Mouse (Mus musculus) heart, postnatal 14 days (tissue): ENCODE data around the gene Gna11. TPM values are rescaled to one million over a fixed set of nuclear protein-coding genes. Genes with fewer than 3 reads are reported as not detected.

Source experiments
- DNase-seq, 2 experiments: peaks; one replicate each; pipeline ENCODE4 v3.0.0; 2021 to 2022
- intact Hi-C: fragments of 180-260 bp; cut with DNase I; formaldehyde crosslinking; loops from one replicate; pipeline ENCODE4 v1.15.1; 2025
- total RNA-seq, 2 experiments: library from RNA; stranded (reverse); gene quantifications; 2 replicates each; pipeline ENCODE4 v1.2.3; 2021

Gene Gna11
- total RNA-seq, 2 experiments from 2014 or later = 50.6 to 51.6 TPM

DNA sequence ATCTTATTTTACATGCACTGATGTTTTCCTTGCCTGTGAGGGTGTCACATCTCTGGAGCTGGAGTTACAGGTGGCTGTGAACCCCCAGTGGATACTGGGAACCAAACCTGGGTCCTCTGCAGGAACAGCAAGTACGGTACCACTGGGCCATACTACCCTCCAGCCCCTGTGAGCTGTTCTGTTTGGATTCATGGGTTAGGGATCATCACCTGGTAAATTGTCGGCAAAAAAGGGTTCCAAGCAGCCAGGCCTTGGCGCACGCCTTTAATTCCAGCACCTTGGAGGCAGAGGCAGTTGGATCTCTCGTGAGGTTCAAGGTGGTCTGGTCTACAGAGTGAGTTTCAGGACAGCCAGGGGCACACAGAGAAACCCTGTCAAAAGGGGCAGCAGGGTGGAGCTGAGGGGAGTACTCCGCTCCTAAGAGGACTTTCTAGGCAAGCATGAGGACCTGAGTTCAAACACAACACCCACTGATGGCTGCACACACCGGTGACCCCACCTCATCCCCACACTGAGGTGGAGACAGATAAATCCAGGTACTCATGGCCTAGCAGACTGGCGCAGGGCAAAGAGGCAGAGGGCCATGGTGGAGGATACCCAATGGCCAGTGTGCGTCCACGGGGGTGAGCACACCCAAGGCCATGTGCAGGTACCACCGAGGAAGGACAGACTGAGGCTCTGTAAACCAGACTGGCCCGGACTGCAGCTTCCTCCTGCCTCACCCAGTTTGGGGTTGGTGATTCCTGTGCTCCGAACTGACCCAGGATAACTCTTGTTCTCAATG lies 2.0 kb upstream of the Gna11 start:
- DNase-seq = no peak
- intact Hi-C loops = loop anchor here (10.0 kb wide), 1 partner anchor 162 kb away; the partner anchor contains the start of genes Dohh, Gm48551 and Gm48552

DNA sequence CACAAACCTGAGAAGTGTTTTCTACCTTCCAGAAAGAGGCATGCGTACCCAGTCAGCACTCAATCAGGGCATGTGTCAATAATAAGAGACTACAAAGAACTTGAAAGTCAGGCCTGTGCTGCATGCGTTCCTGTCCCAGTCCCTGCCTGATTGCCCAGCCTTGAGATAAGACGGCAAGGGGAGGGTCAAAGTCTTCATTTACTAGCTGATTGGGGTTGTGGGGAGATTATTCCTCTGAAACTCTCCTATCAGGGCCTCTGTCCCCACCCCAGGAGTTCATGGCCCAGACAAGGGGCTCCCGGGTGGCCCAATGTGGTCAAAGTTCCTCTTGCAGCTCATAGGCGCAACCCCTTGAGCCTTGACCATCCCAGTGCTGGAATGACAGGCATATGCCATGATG lies 1.3 kb upstream of the Gna11 start:
- DNase-seq = no peak
- intact Hi-C loops = loop anchor here (10.0 kb wide), 1 partner anchor 162 kb away; the partner anchor contains the start of genes Dohh, Gm48551 and Gm48552

DNA sequence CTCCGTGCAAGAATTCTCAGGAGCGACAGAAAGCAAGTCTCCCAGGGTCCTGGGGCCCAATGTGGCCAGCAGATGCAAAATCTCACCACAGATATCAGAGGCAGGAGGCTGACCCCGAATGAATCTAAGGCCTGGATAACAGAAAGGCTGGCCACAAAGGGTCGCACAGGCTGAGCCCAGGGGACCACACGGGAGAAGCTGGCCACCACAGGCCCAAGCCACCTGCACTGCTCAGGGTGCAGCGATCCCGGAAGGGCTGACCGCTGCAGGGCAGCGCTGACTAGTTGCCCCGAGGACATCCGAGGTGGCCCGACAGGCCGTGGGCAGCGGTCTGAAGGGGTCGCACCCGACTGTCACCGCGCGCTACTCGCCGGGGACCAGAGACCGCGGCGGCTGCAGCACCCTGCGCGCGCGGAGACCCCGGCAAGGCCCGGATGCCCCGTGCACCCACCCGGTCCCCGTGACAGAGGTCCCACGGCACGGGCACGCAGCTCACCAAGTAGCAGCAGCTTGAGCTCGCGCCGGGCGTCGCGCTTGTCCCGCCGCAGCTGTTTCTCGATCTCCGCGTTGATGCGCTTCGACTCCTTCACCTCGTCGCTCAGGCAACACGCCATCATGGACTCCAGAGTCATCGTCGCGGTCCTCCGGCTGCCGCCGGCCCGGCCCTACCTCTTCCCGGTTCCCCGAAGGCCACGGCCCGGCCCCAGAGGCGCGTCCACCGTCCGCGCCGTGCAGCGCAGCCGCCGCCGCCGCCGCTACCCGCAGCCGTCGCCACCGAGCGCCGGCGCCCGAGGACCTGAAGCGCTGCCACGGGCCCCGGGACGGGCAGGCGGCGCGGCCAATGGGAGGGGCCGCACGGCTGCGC lies 462 bp downstream of the Gna11 start:
- intact Hi-C loops = loop anchor here (10.0 kb wide), 1 partner anchor 160 kb away; the partner anchor contains the start of genes Dohh, Gm48551 and Gm48552
- DNase-seq = no peak

DNA sequence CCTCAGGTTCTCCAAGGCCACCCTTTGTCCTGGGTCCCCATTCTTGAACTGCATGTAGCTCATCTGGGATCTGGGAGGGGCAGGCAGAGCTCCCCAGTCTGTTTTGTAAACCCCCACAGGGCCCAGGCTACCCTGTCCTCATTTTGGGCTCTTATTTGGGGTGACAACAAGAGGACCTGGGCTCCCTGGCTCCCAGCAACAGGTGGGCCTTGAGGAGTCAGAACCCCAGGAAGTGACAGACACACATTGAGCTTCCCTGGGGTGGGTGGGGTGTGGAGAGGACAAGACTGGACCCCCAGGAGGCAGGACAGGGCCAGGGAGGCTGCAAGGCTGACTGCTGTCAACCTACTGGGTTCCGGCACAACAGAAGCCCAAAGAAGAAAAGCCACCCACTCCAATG lies 1.4 kb downstream of the Gna11 start:
- intact Hi-C loops = loop anchor here (10.0 kb wide), 1 partner anchor 159 kb away; the partner anchor contains the start of genes Dohh, Gm48551 and Gm48552
- DNase-seq = no peak

DNA sequence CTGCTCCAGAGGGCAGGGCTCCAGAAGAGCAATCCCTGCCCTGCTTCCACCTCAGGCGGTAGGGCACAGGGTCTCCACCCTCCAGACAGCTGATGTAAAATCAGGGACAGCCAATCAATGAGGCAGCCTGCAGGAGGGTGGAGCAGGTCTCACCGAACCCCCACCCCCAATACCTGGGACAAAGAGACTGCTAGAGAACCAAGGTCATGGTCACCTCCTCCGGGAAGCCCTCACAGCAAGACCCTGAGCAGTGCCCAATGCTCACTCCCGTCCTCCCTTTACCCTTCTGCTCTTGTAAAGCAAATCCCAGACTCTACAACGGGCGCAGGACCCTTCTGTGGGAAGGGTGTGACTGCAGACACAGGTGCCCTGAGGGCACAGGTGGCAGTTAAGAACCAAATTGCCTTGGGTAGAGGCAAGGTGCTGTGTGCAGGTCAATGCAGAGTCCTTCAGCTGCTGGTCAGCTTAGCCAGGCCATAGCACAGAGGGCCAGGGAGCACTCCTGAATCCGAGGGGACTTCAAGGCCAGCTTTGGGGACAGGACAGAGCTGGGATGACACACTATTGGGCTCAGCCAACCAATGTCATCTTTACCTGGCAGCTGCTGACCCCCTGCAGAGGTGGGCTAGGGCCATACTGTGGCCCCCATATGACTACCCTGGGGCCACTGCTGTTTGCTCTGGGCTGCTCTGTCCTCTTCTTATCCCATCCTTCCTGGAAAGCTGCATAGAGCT lies 2.1 kb downstream of the Gna11 start:
- DNase-seq = no peak
- intact Hi-C loops = loop anchor here (10.0 kb wide), 1 partner anchor 158 kb away; the partner anchor contains the start of genes Dohh, Gm48551 and Gm48552

DNA sequence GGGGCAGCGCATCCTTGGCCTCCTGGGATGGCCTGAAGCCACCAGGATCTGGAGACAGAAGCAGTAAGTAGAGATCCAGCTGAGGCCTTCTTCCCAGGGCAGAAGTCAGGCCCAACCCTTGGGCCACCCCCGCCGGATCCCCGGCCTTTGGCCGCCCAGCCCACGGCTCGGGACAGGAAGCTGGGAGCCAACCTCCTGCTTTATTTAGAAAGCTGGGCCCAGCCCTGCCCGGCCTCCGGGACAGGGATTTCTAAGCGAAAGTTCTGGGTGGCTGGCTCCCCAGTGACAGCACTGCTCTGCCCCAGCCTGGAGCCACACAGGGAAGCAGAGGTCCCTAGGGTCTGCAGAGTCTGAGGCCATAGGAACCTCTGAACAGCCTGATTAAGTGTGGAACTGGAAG lies 3.2 kb downstream of the Gna11 start:
- intact Hi-C loops = loop anchor here (10.0 kb wide), 1 partner anchor 157 kb away; the partner anchor contains the start of genes Dohh, Gm48551 and Gm48552
- peak; percentile 75 to 80 for DNase-seq

DNA sequence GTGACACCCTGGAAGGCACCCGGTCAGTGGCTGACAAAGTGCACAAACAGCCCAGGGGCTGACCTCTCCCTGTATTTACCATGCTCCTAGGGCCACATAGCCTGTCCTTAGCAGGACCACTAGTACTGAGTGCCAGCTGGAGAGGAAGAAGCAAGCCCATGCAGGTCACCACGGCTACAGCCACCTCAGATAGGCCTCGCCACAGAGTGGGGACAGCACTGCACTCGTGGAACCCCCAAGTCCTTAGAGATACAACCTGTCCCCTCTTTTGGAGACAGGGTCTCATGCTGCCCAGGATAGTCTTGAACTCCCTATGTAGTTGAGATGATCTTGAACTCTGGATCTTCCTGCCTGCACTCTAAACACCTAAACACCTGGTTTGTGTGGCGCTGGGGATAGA lies 3.6 kb downstream of the Gna11 start:
- intact Hi-C loops = loop anchor here (10.0 kb wide), 1 partner anchor 157 kb away; the partner anchor contains the start of genes Dohh, Gm48551 and Gm48552
- DNase-seq = no peak

DNA sequence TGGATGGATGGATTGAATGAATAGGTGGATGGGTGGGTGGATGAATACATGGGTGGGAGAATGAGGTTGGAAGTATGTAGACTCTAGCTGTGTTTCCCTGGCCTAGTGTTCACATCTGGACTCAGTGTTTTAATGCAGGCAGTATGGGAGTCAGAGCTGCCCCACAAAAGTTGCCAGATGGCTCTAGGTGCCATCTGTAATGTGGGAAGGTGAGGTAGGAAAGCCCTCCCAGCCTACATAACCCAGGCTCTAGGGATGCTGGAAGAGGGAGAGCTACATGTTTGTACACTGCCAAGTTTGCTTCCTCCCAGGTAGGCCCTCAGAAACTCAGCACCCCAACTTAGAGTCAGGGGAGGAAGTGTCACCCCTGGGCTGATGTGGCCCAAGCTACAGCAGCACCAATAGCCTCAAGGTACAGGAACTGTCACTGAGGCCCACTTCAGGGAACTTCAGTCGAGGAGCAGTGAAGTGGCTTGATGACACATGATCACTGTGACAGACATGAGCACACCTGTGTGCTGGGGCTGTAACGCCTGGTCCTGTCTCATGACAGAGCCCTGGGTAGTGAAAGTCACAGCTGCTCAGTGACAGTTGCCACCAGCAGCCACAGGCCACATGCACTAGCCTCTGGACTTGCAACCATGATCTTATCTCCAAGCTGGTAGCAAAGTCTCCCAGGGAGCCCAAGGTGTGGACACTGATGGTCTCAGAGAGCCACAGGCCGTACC lies 6.5 kb downstream of the Gna11 start:
- intact Hi-C loops = no loop called here
- DNase-seq = no peak

DNA sequence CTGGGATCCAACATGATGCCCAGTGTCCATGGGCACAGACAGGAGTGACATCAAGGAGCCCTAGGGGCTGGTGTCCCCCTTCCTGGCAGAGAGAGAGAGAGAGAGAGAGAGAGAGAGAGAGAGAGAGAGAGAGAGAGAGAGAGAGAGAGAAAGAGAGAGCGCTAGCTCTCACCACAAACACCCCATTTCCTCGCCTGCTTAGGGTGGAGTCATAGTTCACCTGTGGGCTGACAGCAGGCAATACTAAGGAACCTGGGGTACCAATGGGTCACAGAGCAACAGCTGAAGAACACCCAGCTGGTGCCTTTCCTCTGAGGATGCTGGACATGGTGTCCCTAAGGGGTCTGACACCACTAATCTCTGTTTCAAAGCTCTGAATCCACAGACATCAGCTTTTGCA lies 7.6 kb downstream of the Gna11 start:
- no peak for DNase-seq
- intact Hi-C loops = no loop called here

DNA sequence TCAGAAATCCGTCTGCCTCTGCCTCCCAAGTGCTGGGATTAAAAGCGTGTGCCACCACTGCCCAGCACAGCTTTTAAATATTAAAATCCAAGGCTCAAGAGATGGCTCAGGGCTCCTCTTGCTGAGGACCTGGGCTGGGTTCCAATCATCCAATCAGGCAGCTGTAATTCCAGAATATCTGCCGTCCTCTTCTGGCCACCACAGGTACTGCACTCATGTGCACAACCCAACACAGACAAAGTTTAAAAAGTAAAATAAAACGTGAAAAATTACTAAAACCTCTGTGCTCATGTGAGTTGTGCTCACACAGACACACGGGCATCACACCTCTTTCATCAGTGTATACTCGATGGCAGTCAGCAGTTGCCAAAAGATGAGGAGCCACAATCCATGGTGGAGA lies 8.3 kb downstream of the Gna11 start:
- DNase-seq = peak in 1 of 2 experiments; percentile 40
- intact Hi-C loops = no loop called here

DNA sequence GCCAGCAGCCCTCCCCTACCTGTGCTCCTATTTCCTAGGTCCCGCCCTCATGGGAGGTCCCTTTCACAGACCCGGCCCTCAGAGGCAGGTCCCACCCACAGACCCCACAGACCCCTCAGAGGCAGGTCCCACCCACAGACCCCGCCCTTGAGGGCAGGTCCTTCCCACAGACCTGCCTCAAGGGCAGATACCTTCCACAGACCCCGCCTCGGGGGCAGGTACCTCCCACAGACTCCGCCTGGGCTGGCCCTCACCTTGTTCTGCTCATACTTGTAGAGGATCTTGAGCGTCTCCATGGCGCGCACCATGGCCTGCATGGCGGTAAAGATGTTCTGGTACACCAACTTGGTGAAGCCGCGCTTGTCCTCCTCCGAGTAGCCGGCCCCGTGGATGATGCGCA lies 10.2 kb downstream of the Gna11 start:
- intact Hi-C loops = no loop called here
- DNase-seq = no peak

DNA sequence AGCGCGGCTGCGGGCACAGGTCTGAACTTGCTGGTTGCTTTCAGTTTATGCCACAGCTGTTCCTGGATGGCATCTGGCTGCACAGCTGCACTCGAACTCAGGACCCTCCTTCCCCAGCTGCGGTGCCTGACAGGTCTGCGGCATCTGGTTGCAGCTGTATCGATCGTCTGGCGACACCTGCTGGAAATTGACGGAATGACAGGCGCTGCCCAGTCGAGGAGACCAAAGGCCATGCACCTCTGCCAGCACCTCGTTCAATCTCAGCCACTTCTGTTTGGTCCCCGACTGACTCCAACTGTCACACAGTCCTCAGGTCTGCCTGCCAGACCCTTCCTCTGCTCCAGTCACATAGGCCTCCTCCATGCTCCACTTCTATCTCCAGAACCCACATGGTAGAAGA lies 18.2 kb downstream of the Gna11 start:
- intact Hi-C loops = loop anchor here (1.0 kb wide), 1 partner anchor 24 kb away; no protein-coding TSS in a partner anchor

DNA sequence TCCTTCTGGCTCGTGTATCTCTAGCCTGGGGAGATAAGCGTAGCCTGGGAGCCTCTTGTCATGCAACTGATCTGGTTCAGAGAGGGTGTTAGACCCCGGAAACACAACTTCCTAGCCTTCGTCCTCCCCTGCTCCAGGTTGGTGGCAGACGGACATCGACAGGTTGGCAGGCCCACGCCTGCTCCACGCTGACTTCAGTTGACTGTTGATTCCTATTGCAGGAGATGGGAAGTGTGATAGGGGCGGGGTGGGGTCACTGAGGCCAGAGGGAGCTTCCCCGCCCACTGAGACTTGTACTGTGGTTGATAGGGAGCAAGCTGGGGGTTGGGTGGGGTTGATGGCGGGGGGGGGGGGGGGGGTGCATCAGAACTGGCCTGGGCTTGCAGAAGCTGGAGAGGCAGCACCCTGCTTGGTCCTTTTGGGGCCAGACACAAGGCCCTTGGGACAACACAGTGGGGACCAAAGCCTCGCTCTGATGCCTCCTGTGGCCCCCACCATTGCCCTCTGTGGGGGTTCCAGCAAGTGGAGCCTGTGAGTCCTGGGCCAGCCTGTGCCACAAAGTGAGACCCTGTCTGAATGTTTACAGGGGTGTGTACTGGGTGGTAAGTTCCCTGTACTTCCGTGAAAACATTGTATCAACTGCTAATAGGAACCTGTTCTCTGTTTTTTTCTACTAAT lies 19.8 kb downstream of the Gna11 start:
- no peak for DNase-seq
- intact Hi-C loops = no loop called here

More for the DNA sequence above, 18.2 kb downstream of the Gna11 start:
- DNase-seq = peak; percentile 85 to 93

DNA sequence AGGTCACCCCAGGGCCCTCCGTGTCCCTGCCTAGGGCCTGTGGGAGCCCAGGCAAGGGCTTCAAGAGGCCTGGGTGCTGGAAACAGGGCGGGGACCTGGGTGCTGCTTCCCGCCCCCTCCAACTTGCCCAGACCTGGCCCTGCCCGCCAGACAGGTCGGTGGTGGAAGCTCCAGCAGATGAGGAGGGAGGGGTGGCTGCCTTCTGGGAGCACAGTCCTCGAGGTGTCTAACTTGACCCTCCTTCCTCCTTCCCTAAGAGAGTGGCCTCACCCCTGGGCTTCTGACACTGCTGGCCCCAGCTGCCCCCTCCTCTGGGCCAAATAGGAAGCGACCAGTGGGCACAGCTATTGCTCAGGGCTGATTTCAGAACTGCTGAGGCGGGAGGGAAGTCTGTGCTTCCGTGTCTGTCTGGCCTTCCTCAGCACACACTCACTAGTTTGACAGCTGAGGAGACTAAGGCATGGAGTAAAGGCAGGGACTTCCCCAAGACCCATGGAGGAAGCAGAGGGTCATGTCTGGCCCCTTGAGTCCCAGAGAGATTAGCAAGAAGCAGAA lies 20.9 kb downstream of the Gna11 start, which contains the start of gene Gna15:
Gene Gna15, minus strand, starts transcription at position 175 of the 555 bp plus-strand sequence.
- DNase-seq = no peak
- intact Hi-C loops = no loop called here

DNA sequence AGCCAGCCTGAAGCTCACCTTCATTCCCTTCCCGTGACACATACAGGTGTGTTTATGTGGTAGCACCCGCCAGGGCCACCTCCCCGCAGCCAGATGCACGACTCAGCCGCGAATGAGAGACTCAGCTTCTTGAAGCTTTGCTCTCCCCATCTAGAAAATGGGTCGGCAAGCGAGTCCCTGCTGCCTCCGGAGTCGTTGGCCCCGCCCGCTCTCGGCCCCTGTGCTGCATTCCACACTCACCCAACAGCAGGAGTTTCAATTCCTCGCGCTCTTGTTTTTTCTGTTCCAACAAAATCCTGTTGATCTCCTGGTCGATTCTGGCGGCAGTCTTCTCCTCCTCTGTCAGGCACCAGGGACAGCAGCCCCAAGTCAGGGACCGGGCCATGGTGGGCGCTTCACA lies 21.4 kb downstream of the Gna11 start:
- intact Hi-C loops = no loop called here
- no peak for DNase-seq

DNA sequence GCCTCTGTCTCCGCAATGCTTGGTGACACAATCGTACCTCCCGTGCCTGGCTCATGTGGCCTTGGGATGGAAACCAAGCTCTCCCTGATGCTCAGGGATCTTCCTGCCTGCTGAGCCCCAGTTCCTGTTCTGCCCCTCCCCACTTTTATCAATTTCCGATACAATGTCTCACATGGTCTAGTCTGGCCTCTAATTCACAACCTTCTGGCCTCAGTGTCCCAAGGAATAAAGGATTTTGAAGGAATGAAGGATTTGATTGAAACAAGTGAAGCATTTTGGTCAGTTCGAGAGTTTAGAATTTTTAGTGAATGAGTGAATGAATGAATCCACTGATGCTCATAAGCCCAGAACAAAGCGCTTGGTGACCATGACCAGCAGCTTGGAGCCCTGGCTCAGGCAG lies 21.8 kb downstream of the Gna11 start:
- no peak for DNase-seq
- intact Hi-C loops = no loop called here

DNA sequence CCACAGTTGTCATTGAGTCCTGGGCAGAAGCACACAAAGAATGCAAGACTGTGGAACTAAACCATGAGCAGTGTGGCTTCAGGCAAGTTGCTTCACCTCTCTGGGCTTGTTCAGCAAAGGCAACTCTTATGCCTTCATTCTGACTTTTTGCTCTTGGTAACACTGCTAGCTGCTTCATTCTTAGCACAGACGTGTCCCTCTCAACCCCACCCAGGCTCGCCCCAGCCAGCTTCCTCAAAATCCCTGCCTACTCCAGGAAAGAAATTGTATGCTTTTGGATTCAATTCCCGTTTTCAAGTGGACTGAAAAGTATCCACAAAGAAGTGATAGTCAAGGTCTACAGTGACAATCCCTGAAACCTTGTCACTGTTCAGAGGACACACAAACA lies 25.0 kb downstream of the Gna11 start:
- no peak for DNase-seq
- intact Hi-C loops = no loop called here

DNA sequence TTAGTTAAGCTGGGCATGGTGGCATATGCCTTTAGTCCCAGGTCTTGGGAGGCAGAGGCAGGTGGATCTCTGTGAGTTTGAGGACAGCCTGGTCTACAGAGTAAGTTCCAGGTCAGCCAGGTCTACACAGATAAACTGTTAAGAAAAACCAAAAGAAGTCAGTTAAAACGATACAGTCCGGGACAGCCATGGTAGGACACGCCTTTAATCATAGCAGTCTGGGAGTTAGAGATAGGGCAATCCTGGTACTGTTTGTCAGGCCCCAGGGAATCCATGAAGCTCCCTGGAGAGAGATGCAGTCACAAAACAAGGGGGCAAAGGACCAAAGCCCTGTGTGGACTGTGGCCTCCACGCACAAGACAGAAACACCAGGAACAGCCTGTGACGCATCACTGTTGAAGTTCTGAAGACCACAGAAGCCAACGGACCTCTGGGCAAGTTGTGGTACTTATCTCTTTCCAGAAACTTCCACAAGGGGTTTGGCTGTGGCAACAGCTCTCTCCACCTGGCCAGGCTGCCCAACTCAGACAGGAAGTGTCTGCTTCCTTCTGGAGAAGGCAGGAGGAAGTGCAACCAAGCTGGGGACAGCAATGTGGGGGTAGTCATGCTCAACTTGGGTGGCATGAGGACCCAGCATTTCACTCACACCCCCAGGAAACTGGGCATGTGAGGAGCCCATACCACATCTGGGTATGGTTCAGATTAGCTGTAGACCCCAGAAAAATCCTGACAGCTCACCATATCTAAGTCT lies 25.6 kb downstream of the Gna11 start:
- no peak for DNase-seq
- intact Hi-C loops = no loop called here
